Mouse (Mus musculus): ENCODE measurements around the gene Hmg20a. TPM values are rescaled to one million over a fixed set of nuclear protein-coding genes. Genes with fewer than 3 reads are reported as not detected.
A peak's percentile ranks its signal among the peaks of the same experiment; 100 is the strongest.

Hmg20a gene
- total RNA-seq, 1 experiment from 2014 or later, result 26.3 TPM

DNA sequence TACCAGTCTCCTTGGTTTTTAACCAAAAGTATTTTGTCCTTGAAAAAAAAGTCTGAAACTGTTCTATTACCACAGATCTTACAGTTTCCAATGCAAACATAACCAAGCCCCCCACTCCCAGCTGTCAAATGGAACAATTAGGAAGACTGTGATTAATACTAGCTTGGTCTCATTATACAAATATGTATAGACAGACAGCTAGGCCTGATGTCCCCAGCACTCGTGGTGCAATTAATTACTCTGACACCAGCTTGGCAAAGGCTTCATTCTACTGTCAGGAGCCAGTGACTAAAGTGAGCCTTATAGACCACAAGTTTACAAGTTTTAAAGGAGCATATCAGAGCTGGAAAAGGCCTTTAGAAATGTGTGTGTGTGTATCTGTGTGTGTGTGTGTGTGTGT, 74.5 kb downstream of the Hmg20a start:
- ATAC-seq (replicated peaks; ENCODE audit: low read depth, poor library complexity, severe bottlenecking), result no peak

DNA sequence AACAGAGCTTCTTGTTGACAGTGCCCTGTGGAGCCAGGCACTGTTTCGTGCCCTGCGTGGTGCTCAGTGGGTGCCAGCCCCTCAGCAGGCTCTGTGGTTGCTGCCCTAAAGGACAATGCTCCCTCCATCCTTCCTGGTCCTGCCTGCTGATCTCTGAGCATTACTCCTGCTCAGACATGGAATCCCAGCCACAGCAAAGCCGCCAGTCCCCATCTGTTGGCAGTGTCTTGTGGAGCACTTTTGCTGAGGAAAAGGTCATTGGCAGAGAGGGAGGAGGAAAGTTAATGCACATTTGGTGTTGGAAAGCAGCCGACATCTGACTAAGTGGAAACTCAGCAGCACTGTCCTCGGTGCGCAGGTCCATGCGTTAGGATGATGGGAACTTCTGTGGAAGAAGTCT, 76.7 kb downstream of the Hmg20a start:
- ATAC-seq (replicated peaks; ENCODE audit: low read depth, poor library complexity, severe bottlenecking), result no peak

DNA sequence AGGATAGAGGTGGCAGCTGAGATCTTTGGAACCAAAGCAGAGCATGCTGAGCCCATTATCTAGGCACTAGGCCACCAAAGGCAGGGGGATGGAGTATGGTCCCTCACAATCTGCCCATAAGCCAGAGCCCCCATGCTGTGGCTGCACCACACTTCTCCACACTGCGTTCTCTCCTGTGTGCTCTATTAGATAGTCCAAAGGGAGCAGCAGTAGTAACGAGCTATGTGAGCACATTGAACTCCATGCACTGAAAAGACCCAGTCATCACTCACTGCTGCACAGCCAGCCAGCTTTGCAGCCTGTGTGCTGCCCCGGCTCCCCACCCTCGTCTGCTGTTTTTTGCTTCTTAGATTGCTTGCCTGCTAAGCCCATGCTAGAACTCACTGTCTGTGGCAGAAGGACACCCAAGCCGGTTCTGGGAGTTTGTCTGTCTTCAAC, 77.4 kb downstream of the Hmg20a start:
- 0 out of 2 replicates have a peak, but pooled peaks have one; percentile 18 for ATAC-seq (replicated peaks; ENCODE audit: low read depth, poor library complexity, severe bottlenecking)

DNA sequence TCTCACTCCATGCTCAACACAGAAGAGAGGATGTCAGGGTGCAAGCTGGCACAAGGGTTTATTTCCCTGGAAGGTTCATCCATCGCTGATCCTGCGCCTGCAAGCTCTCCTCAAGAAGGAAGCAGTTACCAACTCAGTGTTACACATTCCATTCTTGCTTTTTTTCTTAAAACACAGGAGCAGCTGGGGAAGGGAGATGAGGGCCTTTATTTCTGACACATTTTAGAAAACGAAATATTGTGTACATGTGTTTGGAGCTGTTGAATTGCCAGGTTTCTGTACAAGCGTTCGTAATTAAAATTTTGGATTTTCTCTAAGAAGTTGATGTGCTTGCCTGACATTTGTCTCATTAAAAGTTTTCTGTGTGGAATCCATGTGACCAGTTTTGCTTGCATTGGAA, 78.2 kb downstream of the Hmg20a start:
- ATAC-seq (replicated peaks; ENCODE audit: low read depth, poor library complexity, severe bottlenecking), result no peak

DNA sequence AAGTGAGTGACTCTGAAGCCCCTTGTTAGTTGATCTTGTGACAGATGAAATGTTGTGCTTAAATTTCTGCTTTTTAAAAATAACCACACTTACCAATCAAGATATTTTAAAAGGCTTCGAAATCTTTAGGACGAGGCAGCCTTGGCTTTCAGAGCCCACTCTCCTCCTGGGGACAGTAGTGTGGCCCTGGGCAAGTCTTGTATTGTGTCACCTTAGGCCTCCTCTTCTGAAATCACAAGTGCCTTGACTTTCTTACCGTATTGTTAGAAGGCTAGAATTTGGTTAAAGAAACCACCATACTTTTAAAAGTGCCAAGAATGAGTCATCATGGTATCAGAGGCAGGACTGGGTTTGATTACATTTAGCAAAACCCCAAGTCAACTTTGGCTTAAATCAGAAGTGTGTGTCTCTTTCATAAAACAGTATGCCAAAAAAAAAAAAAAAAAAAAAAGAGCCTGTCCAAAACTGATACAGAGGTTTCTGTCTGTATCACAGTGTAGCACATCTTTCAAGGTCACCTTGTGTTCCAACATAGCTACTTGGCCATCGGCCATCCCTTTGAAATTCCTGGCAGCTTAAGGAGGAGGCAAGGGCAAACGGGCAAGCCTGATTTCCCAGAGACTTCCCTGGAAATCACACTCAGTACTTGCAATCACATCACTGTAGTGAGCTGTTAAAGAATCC, 78.9 kb downstream of the Hmg20a start:
- no peak for ATAC-seq (replicated peaks; ENCODE audit: low read depth, poor library complexity, severe bottlenecking)

DNA sequence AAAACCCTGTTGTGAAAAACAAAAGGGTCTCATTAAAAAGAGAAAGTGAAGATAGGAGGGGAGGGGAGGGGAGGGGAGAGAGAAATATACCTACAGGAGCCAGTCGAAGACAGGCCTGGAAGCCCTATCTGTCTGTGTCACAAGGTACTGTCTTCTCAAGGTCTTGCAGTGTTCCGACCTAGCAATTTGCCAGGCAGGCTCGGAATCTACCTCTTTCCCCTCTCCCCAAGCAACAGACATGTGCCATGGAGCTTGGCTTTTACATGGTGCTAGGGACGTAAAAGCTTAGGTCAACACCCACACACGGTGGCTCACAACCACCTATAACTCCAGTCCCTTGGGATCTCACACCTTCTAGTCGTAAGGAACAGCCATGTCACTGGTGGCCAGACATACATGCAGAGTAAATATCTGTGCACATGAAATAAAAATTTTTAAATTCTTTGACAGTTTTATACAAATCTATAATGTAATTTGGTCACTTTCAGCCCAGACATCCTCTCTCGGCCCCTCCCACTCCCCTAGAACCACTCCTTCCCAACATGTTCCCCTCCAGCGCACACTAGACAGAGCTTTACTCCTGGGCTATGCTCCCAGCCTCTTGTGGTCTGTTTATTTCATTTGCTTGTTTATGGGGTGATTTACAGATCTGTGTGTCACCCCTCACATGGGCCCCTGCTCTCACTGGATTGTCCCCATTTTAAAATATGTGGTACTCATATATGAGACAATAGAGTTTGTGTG, 81.1 kb downstream of the Hmg20a start:
- ATAC-seq (replicated peaks; ENCODE audit: low read depth, poor library complexity, severe bottlenecking), result no peak

DNA sequence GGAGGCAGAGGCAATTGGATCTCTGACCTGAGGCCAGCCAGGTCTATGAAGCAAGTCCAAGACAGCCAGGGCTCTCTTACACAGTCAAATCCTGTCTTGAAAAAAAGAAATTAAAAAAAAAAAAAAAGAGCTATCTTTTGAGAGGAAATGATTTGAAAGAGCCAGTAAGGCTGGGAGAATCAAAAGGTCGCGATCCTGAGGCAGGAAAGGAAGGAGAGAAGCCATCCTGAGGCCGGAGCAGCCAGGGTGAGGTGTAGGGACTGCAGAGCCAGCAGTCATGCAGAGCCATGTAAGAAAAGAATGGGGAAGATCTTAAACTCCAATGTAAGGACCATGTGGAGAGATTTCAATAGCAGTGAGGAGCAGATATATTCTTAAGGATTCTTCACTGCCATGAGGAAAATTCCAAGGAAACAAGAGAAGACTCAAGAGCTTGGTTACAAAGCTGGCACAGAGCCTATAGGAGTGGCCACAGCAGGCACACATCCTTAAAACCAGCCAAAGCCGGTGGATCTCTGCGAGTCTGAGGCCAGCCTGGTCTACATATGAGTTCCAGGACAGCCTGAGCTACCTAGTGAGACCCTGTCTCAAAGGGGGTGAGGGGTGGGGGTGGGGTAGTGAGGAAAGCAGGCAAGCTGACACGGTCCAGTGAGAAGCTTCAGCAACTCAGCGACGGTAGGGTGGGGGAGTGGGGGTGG, 82.6 kb downstream of the Hmg20a start:
- ATAC-seq (replicated peaks; ENCODE audit: low read depth, poor library complexity, severe bottlenecking), result no peak

DNA sequence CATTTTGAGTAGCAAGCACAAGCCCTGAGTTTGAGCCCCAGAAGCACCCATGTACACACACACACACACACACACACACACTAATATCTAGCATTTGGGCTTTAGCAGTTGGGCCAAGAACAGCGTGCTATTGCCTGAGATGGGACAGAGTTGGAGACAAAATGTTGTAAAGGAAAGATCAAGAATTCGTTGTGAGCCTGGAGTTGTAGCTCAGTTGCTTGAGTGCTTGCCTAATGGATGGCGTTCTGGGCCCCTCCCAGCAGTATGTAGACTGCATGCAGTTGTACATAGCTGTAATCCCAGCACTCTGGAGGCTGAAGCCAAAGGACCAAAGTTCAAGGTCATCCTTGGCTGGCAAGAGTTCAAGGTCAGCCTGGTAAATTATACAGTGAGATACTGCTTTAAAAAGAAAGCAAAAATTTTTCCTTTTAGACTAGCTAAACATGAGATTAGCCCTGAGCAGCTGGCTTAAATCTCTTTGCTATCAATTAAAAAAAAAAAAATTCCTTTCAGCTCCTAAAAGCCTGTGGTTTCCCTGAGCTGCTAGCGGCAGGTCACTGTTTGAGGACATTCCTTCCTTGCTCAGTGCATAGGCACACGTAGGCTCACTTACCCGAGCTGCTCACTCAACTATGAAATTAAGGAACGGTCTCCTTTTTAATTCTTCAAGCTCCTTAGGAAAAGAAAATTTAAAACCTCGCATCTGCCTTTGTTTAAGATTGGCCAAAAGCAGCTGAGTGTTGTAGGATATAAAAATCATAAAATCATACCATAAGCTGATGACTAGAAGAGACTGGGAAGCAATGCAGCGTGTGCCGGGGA, 83.5 kb downstream of the Hmg20a start:
- ATAC-seq (replicated peaks; ENCODE audit: low read depth, poor library complexity, severe bottlenecking), result no peak

DNA sequence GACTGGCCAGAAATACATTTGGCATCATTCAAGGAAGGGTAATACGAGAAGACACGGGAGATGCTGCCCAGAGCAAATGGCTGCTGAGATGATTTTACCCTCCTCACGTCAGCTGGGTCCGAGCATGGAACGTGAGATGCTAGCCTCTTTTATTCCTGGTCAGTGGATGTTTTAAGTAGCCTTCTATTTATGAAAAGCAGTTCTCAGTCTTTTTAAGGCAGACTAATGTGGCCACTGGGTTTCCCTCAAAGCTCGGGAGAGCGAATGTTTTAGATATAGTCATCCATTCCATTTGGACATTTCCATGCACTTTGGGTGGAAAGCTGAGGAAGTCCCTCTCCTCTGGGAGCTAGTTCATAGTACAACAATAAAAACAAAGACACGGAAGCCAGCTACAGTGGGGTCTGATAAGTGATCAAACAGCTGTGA, 84.1 kb downstream of the Hmg20a start:
- ATAC-seq (replicated peaks; ENCODE audit: low read depth, poor library complexity, severe bottlenecking), result no peak

DNA sequence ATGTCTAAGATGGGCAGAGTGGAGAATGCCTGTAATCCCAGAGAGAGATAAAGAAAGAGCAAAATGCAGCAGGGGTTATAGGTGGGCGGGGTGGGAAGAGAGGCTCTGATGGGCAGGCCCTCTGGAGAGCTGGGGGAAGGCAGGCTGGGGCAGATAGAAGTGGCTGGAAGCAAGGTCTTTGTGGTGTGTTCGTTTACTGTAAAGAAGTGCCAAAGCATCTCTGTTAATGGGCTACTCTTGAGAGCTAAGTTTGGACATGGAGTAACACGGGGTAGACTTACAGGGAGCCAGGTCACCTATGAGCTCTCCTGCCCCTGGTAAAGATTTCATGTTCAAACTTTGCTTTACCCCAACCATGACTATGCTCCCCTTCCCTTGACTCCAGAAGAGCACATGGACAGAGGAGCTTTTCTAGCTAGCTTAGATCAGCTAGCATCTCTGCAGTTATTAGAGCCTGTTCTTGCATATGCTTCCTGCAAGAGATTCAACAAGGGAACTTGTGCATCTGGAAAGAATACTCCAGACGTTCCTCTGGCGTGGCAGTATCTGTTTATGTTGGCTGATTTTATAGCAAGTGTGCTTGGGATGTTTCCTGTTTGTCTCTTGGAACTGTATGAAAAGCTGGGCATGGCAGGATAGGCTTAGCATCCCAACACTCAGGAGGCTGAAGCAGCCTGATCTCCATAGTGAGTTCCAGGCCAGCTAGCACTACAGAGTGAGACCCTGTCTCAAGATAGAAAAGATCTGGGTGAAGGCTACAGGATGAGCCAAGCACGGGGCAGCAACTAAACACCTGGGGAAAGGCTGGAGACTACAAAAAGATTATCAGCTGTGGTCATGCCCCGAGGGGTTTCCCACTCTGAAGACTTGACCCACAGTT, 85.5 kb downstream of the Hmg20a start:
- ATAC-seq (replicated peaks; ENCODE audit: low read depth, poor library complexity, severe bottlenecking), result no peak

DNA sequence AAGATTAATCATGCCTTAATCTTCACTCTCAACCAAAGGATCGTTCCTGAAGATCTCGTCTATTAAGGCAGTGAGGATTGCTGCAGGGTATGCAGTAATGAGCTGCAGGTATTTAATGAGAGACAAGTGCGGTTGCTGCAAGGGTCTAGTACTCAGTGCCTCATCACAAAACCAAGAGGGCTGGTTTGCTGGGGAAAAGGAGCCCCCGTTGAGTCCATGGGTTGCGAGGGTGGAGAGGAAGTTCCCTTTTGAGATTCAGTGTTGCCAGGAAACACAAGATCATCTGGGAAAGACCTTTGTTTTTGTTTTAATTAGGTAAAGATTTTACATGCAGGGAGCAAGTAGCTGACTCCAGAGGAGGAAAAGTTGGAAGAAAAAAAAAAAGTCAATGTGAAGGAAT, 86.1 kb downstream of the Hmg20a start:
- no peak for ATAC-seq (replicated peaks; ENCODE audit: low read depth, poor library complexity, severe bottlenecking)

DNA sequence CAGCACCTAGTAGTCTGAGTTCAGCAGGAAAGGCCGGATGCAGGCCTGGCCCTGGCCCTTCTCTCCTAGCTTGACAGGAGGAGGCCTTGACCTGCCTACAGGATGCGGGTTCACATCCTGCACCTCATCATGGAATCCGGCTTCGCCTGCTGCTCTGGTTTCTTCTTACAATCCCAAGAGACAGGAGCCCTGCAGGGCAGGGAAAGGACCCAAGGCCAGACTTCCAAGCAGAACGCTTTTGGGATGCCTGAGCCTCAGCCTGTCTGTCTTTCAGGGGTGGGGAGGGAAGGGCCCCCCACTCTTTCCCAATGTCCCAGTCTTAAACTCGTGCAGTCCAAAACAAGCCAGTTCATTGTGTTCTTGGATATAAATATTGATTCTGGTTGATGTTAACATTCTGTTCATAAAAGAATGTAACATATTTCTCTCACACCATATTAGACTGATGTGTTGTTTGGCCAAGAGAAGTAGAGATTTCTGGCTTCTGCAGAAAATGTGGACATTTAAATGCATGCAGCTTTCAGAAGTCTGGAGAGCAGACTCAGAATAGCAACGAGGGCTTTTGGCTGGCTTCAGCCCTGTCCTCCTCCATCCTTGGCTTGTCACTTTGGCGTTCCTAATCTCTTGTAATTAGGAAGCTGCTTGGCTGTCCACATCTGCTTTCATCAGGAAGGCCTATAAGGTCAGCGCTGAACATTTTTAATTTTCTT, 86.8 kb downstream of the Hmg20a start:
- ATAC-seq (replicated peaks; ENCODE audit: low read depth, poor library complexity, severe bottlenecking), result no peak

DNA sequence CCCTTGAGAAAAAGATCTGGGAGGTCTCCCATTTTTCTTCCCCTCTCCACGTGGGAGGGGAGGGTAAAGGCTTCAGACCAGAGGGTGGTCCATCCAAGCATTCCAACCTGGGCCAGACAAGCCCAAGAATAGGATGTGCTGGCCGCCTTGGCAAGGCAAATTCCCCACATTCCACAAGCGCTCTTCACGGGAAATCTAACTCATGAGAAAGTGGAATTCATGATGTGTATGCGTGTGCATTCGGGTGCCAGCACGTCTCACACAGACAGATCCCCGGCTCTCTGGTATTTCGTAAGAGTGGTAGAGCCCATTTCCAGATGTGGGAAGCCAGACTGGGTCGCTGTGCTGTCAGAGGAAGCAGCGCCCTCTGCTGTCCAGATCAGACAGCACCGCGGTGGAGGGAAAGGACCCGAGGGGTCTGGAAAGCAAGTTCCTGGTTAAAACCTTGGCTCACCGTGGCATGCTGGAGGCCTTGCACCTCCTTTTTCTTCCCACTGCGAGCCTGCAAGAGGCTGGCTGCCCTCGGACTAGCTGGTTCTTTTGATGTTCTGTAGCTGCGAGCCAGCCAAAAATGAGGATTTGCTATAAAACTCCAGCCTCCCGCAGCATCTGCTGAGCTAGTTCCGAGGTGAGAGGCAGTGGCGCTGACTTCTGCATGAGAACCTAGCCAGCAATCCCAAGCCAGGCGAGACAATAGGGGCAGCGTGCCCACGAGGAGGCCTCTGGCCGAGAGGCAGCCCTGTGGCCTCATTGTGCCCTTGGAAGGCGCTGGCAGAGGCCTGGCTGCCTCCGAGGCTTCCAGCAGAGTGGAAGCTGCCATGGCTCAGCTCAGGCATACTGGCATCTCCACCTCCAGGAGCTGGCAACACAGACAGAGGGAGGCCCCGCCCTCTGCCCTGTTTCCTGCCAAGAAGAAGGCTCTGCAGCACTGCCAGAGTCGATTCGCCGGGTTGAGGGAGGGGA, 87.7 kb downstream of the Hmg20a start:
- peak; percentile 86 for ATAC-seq (replicated peaks; ENCODE audit: low read depth, poor library complexity, severe bottlenecking)

DNA sequence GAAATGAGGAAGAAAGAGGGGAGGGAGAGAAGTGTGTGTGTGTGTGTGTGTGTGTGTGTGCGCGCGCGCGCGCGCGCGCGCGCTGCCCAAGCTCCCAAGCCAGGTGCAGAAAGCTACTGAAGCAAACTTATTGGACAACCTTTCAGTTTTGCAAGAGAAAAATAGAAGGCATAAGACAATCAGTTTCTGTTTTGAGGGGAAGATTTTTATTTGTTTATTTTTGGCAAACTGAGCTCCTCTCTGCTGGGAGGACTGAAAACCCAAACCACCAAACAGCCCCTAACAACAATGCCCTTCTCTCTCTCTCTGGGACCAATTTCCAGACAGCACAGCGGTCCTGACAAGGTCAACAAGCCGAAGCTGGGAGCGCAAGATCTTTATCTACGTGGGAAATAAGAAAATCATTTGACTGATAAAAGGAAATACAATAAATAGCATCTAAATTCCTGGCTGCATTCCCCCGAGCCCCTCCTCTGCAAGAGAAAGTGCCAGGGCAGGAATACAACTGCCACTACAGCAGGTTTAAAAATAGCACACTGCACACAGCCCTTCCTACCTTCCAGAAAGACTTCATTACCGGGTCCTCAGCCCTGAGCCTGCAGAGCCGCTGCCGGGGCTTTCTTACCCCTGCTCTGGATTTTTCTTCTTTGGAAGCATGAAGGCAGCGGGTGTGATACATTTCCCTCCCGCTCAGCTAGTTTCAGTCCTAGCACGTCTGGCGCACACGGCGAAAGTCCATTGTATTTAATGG, 88.7 kb downstream of the Hmg20a start:
- no peak for ATAC-seq (replicated peaks; ENCODE audit: low read depth, poor library complexity, severe bottlenecking)

DNA sequence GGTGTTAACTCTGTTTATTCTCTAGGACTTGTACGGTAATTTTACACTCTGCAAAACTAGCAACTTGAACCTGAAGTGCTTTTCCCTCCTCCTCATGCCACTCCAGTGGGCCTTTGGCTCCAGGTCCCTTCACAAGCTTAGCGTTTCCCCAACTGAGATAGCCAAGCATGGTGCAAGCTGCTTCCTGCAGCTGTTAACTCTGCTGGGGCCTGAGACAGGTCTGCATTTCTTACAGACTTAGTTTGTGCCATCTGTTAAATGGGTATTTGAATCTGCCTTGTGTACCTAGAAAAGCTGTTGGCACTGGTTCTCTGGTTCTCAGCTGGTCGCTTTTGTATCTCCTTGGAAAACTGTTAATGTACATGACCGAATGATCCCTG, 89.3 kb downstream of the Hmg20a start:
- ATAC-seq (replicated peaks; ENCODE audit: low read depth, poor library complexity, severe bottlenecking), result no peak

DNA sequence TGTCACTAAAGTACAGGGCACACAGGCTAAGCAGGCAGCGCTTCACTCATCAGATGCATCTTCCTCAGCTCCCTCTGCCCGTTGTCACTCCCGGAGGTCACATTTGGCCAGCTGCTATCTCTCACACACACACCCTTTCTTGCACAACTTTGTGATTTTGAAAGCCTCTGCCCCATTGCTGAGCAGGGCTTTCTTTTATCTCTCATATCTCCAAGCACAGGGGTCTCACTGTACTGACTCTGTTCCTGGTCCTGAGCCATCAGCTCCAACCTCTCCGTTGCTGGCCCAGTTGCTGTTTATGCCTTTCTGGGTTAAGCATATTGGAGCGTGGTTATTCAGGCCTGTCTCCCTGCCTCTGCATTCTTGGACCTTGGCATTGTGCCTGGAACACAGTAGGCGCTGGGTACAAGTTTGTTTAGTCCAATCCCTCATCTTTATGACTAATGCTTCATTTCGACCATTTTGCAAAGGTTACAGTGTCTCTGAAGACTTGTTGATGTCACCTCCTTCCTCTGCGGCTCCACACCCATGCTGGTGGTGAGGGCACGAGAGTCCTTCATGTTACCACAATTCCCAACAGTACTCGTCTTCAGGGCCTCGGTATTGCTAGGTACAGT, 90.5 kb downstream of the Hmg20a start:
- ATAC-seq (replicated peaks; ENCODE audit: low read depth, poor library complexity, severe bottlenecking), result peak; percentile 34

DNA sequence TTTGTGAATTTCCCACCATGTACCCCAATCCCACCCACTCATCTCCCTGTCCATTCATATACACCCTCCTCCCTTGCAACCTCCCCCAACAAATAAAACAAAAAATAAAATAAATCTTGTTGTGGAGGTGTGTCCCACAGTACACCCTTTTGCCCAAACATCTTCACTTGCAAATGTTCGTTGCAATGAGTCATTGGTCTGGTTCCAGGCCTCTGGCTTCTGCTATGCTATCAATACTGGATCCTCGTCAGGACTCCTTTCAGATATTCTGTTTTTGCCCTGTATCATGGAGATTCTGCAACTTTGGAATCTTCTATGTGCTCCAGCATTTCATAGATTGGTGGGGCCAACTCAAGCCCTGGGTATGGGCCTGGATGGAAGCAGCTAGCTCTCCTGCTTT, 91.9 kb downstream of the Hmg20a start:
- no peak for ATAC-seq (replicated peaks; ENCODE audit: low read depth, poor library complexity, severe bottlenecking)

Measured in common myeloid progenitor, adult 5-6 weeks (primary cell).